ENCODE assay signal across 23 mouse cellular contexts in genomic region chr12:54444416-54444815, GRCm38 (mm10).
A peak's percentile ranks its signal among the peaks of the same experiment; 100 is the strongest.
DNase-seq lines count a peak whose midpoint lies in the region; ATAC-seq and TF ChIP-seq lines count a peak whose summit lies in the region.
"Had no signal": no experiment of that assay in that cellular context is flagged by ENCODE, and none has a peak within 500 bp of the region (broad histone marks: within the 10 kb centered on the region; RNA-seq: fewer than 3 reads in every experiment).

No protein-coding gene starts in this region.

- WGBS in kidney, adult 2 months = 71% methylated on average over 4 of the region's 4 CpGs
- 64% methylated on average over 4 of the region's 4 CpGs for WGBS in midbrain, postnatal 0 days
- WGBS in midbrain, embryonic 11.5 days = 74% methylated on average over 4 of the region's 4 CpGs
- 43% methylated on average over 4 of the region's 4 CpGs for WGBS in embryonic facial prominence, embryonic 14.5 days

- no peak for TF ChIP-seq POLR2A in kidney, adult 2 months (IDR thresholded peaks at IDR 0.05; ENCODE audit: low read depth, low read length)

- no peak overlapping the region for H3K4me3 ChIP-seq in kidney, adult 2 months (ENCODE audit: insufficient read depth, low read depth, low read length)
- no peak overlapping the region for H3K4me3 ChIP-seq in midbrain, postnatal 0 days (ENCODE audit: low read depth, low read length)
- H3K4me3 ChIP-seq in midbrain, embryonic 11.5 days (ENCODE audit: low read depth, low read length) = no peak overlapping the region
- no peak overlapping the region for H3K4me3 ChIP-seq in embryonic facial prominence, embryonic 14.5 days (ENCODE audit: low read depth, low read length)
- H3K4me3 ChIP-seq: embryonic facial prominence, embryonic 15.5 days; heart, adult 2 months; heart, embryonic 13.5 days; hindbrain, embryonic 15.5 days; midbrain, embryonic 12.5 days; stomach, embryonic 15.5 days had no signal

- no peak overlapping the region for H3K4me2 ChIP-seq in midbrain, postnatal 0 days (ENCODE audit: low read depth, low read length, poor library complexity, severe bottlenecking)
- H3K4me2 ChIP-seq in midbrain, embryonic 11.5 days = no peak overlapping the region
- H3K4me2 ChIP-seq in embryonic facial prominence, embryonic 14.5 days (ENCODE audit: low read depth, low read length) = no peak overlapping the region
- H3K4me2 ChIP-seq: embryonic facial prominence, embryonic 15.5 days; heart, embryonic 13.5 days; hindbrain, embryonic 15.5 days; midbrain, embryonic 12.5 days; stomach, embryonic 15.5 days had no signal

- H3K9ac ChIP-seq in midbrain, postnatal 0 days (replicated peaks; ENCODE audit: low read length, poor library complexity, severe bottlenecking) = no peak overlapping the region
- no peak overlapping the region for H3K9ac ChIP-seq in midbrain, embryonic 11.5 days (ENCODE audit: low read length)
- no peak overlapping the region for H3K9ac ChIP-seq in embryonic facial prominence, embryonic 14.5 days (ENCODE audit: low read depth, low read length)
- H3K9ac ChIP-seq: embryonic facial prominence, embryonic 15.5 days; heart, embryonic 13.5 days; hindbrain, embryonic 15.5 days; midbrain, embryonic 12.5 days; stomach, embryonic 15.5 days had no signal

- H3K27ac ChIP-seq in kidney, adult 2 months (ENCODE audit: insufficient read depth, low read depth, low read length) = peak overlapping the region; percentile 39; the same call in 1 of the 2 replicates
- H3K27ac ChIP-seq in midbrain, postnatal 0 days (ENCODE audit: low read depth, low read length) = no peak overlapping the region
- no peak overlapping the region for H3K27ac ChIP-seq in midbrain, embryonic 11.5 days (ENCODE audit: low read depth, low read length)
- H3K27ac ChIP-seq in embryonic facial prominence, embryonic 14.5 days (replicated peaks; ENCODE audit: low read depth, low read length) = no peak overlapping the region
- H3K27ac ChIP-seq: embryonic facial prominence, embryonic 15.5 days; heart, adult 2 months; heart, embryonic 13.5 days; hindbrain, embryonic 15.5 days; macrophage; midbrain, embryonic 12.5 days; stomach, embryonic 15.5 days had no signal

- H3K4me1 ChIP-seq in kidney, adult 2 months (ENCODE audit: control insufficient read depth, insufficient read depth, low read length) = peaks cover 18% of the 10 kb centered on the region; the same call in 1 of the 2 replicates
- no peaks in the 10 kb centered on the region for H3K4me1 ChIP-seq in midbrain, postnatal 0 days (ENCODE audit: insufficient read depth, low read length)
- H3K4me1 ChIP-seq in midbrain, embryonic 11.5 days (ENCODE audit: control insufficient read depth, insufficient read depth, low read length) = no peaks in the 10 kb centered on the region
- 0 out of 2 replicates have a peak, but pooled peaks cover 9% of the 10 kb centered on the region for H3K4me1 ChIP-seq in embryonic facial prominence, embryonic 14.5 days (ENCODE audit: control insufficient read depth, insufficient read depth, low read length)
- H3K4me1 ChIP-seq: hindbrain, embryonic 15.5 days had no signal

- H3K27me3 ChIP-seq in kidney, adult 2 months (replicated peaks; ENCODE audit: control insufficient read depth, insufficient read depth, low read length) = no peaks in the 10 kb centered on the region
- no peaks in the 10 kb centered on the region for H3K27me3 ChIP-seq in midbrain, postnatal 0 days (ENCODE audit: insufficient read depth, low read length)
- no peaks in the 10 kb centered on the region for H3K27me3 ChIP-seq in midbrain, embryonic 11.5 days (ENCODE audit: control insufficient read depth, insufficient read depth, low read length)
- no peaks in the 10 kb centered on the region for H3K27me3 ChIP-seq in embryonic facial prominence, embryonic 14.5 days (replicated peaks; ENCODE audit: control insufficient read depth, insufficient read depth, low read length)
- H3K27me3 ChIP-seq: embryonic facial prominence, embryonic 15.5 days; hindbrain, embryonic 15.5 days; stomach, embryonic 15.5 days had no signal

- ATAC-seq in midbrain, postnatal 0 days (ENCODE audit: low FRiP score) = no peak
- ATAC-seq in midbrain, embryonic 11.5 days (ENCODE audit: low FRiP score) = no peak
- 0 out of 2 replicates have a peak, but pooled peaks have one; percentile 4 for ATAC-seq in embryonic facial prominence, embryonic 14.5 days (ENCODE audit: low read depth)
- peak; percentile 56 for ATAC-seq in megakaryocyte progenitor cell, adult 5-6 weeks (replicated peaks; ENCODE audit: poor library complexity)
- ATAC-seq: activated CD4-positive, CD25-positive, alpha-beta regulatory T cell, adult 4 months; forebrain, embryonic 16.5 days had no signal

- H3K36me3 ChIP-seq in kidney, adult 2 months (ENCODE audit: control insufficient read depth, insufficient read depth, low read length) = no peaks in the 10 kb centered on the region
- H3K36me3 ChIP-seq in midbrain, postnatal 0 days (ENCODE audit: insufficient read depth, low read length) = no peaks in the 10 kb centered on the region
- H3K36me3 ChIP-seq in midbrain, embryonic 11.5 days (ENCODE audit: control insufficient read depth, insufficient read depth, low read length) = no peaks in the 10 kb centered on the region
- H3K36me3 ChIP-seq in embryonic facial prominence, embryonic 14.5 days (ENCODE audit: control insufficient read depth, insufficient read depth, low read length) = no peaks in the 10 kb centered on the region
- H3K36me3 ChIP-seq: embryonic facial prominence, embryonic 15.5 days; heart, embryonic 13.5 days; hindbrain, embryonic 15.5 days; midbrain, embryonic 12.5 days; stomach, embryonic 15.5 days had no signal

- peak; percentile 43 for DNase-seq in kidney, adult 2 months
- no peak for DNase-seq in kidney, postnatal 14 days
- DNase-seq in midbrain, postnatal 0 days (ENCODE audit: low spot score) = peak; percentile 19
- no peak for DNase-seq in midbrain, embryonic 11.5 days (ENCODE audit: low spot score, missing footprints)
- peak; percentile 37 for DNase-seq in embryonic facial prominence, embryonic 14.5 days (ENCODE audit: low spot score)
- DNase-seq in spleen, postnatal 4 days (ENCODE audit: low spot score in 2 of 2) = no peak
- DNase-seq: adrenal gland, adult 8-10 months; cerebellum, adult 18-20 months; cerebellum, postnatal 14 days; gastrocnemius, postnatal 10 days; heart, adult 2 months; heart, postnatal 14 days; layer of hippocampus, postnatal 36 days; thymus, postnatal 36 days had no signal

- H3K9me3 ChIP-seq in midbrain, postnatal 0 days (ENCODE audit: low read length) = no peaks in the 10 kb centered on the region
- H3K9me3 ChIP-seq in midbrain, embryonic 11.5 days (ENCODE audit: control insufficient read depth, low read length) = no peaks in the 10 kb centered on the region
- no peaks in the 10 kb centered on the region for H3K9me3 ChIP-seq in embryonic facial prominence, embryonic 14.5 days (ENCODE audit: control insufficient read depth, low read length)
- H3K9me3 ChIP-seq: embryonic facial prominence, embryonic 15.5 days; heart, embryonic 13.5 days; hindbrain, embryonic 15.5 days; midbrain, embryonic 12.5 days; stomach, embryonic 15.5 days had no signal

- TF ChIP-seq CTCF in kidney, adult 2 months (conservative IDR thresholded peaks at IDR 0.05; ENCODE audit: insufficient read depth, insufficient read length, low read depth, low read length) = no peak
- TF ChIP-seq CTCF in midbrain, postnatal 0 days (IDR thresholded peaks at IDR 0.05) = no peak

Comparison
In these comparisons a context has a peak if more than half of its experiments do, and no peak if none do; other contexts are left out.
1. DNase-seq: peak in kidney, adult 2 months (single experiment), midbrain, postnatal 0 days (single experiment) and embryonic facial prominence, embryonic 14.5 days (single experiment); none in kidney, postnatal 14 days (single experiment), midbrain, embryonic 11.5 days (single experiment) and spleen, postnatal 4 days (0 of 2).
2. ATAC-seq: peak in embryonic facial prominence, embryonic 14.5 days (single experiment) and megakaryocyte progenitor cell, adult 5-6 weeks (single experiment); none in midbrain, postnatal 0 days (single experiment) and midbrain, embryonic 11.5 days (single experiment).